19 mouse cellular contexts compared by ENCODE assay signal in the genomic region with DNA sequence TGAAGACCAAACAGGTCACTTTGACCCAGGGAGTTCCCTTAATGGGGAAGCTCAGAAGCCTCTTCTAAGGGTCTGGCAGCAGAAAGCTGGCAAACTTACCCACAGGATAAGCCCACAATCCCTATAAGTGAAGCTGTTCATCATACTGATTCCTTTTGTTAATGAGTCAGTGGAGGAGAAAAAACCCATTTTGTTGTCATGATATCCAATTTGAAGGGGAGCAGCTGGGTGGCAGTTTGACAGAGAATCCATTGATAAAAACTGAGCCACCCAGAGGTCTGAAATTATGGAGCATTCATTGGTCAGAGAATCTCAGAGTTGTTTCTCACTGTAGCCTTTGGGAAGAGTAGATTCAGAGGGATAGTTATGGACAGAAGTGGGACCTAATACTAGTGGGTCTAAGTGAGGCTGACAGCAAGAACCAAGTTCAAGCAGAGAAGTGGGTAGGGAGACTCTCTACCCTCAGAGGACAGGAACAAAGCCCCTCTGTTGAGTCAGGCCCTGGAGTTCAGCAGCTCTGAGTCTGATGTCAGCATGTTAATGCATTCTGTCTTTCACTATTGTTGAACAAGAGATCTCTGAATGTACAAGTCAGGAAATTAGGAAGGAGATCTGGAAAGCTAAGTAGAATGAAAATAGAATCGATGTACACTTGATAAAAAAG. TPM values are rescaled to one million over a fixed set of nuclear protein-coding genes. Genes with fewer than 3 reads are reported as not detected.
A peak's percentile ranks its signal among the peaks of the same experiment; 100 is the strongest.
DNase-seq lines count a peak whose midpoint lies in the region; ATAC-seq and TF ChIP-seq lines count a peak whose summit lies in the region.
"Had no signal": no experiment of that assay in that cellular context is flagged by ENCODE, and none has a peak within 500 bp of the region (broad histone marks: within the 10 kb centered on the region; RNA-seq: fewer than 3 reads in every experiment).

No protein-coding gene starts in this region.

- no peaks in the 10 kb centered on the region for H3K4me1 ChIP-seq in embryonic facial prominence, embryonic 12.5 days
- H3K4me1 ChIP-seq in embryonic facial prominence, embryonic 10.5 days: no peaks in the 10 kb centered on the region
- no peaks in the 10 kb centered on the region for H3K4me1 ChIP-seq in olfactory bulb, adult 2 months (ENCODE audit: control insufficient read depth, insufficient read depth, low read length)
- H3K4me1 ChIP-seq: heart, embryonic 13.5 days; limb, embryonic 12.5 days had no signal

- WGBS in embryonic facial prominence, embryonic 12.5 days: 75% methylated on average over 1 of the region's 1 CpGs
- WGBS in embryonic facial prominence, embryonic 10.5 days: 70% methylated on average over 1 of the region's 1 CpGs
- 12% methylated on average over 1 of the region's 1 CpGs for WGBS in olfactory bulb, adult 2 months

- no peaks in the 10 kb centered on the region for H3K9me3 ChIP-seq in embryonic facial prominence, embryonic 12.5 days
- H3K9me3 ChIP-seq in embryonic facial prominence, embryonic 10.5 days: no peaks in the 10 kb centered on the region
- H3K9me3 ChIP-seq: heart, embryonic 13.5 days; limb, embryonic 12.5 days had no signal

- no peak for TF ChIP-seq POLR2A in brain, embryonic 14.5 days (IDR thresholded peaks at IDR 0.05; ENCODE audit: borderline replicate concordance, extremely low read depth, insufficient read depth, insufficient read length, poor library complexity, severe bottlenecking)
- no peak for TF ChIP-seq POLR2A in olfactory bulb, adult 2 months (IDR thresholded peaks at IDR 0.05; ENCODE audit: insufficient read depth, low read depth, low read length)

- ATAC-seq in embryonic facial prominence, embryonic 12.5 days (ENCODE audit: insufficient number of reproducible peaks, insufficient read depth, low FRiP score, low TSS enrichment): peak; percentile 41; the same call in 1 of the 2 replicates
- ATAC-seq: lung, postnatal 0 days had no signal

- H3K27me3 ChIP-seq in embryonic facial prominence, embryonic 12.5 days: no peaks in the 10 kb centered on the region
- H3K27me3 ChIP-seq in embryonic facial prominence, embryonic 10.5 days (replicated peaks; ENCODE audit: low read depth, poor library complexity, severe bottlenecking): no peaks in the 10 kb centered on the region
- H3K27me3 ChIP-seq: heart, embryonic 13.5 days; limb, embryonic 12.5 days had no signal

- H3K27ac ChIP-seq in embryonic facial prominence, embryonic 12.5 days: no peak overlapping the region
- H3K27ac ChIP-seq in embryonic facial prominence, embryonic 10.5 days (replicated peaks): no peak overlapping the region
- peak overlapping the region; percentile 24; the same call in 1 of the 2 replicates for H3K27ac ChIP-seq in olfactory bulb, adult 2 months (ENCODE audit: insufficient read depth, low read depth, low read length)
- H3K27ac ChIP-seq: heart, embryonic 13.5 days; limb, embryonic 12.5 days; liver, embryonic 14.5 days had no signal

- H3K36me3 ChIP-seq in embryonic facial prominence, embryonic 12.5 days: no peaks in the 10 kb centered on the region
- H3K36me3 ChIP-seq in embryonic facial prominence, embryonic 10.5 days (replicated peaks): no peaks in the 10 kb centered on the region
- H3K36me3 ChIP-seq: heart, embryonic 13.5 days; limb, embryonic 12.5 days had no signal

- no peak overlapping the region for H3K4me2 ChIP-seq in embryonic facial prominence, embryonic 12.5 days (replicated peaks)
- H3K4me2 ChIP-seq: heart, embryonic 13.5 days; limb, embryonic 12.5 days had no signal

- H3K9ac ChIP-seq in embryonic facial prominence, embryonic 12.5 days: no peak overlapping the region
- H3K9ac ChIP-seq: heart, embryonic 13.5 days; limb, embryonic 12.5 days; liver, embryonic 14.5 days had no signal

- DNase-seq in embryonic facial prominence, embryonic 10.5 days (ENCODE audit: low spot score): no peak
- DNase-seq in layer of hippocampus, adult 11-12 months (ENCODE audit: low spot score): peak; percentile 25
- no peak for DNase-seq in layer of hippocampus, postnatal 10 days (ENCODE audit: low spot score in 2 of 2)
- DNase-seq in brain, embryonic 14.5 days (ENCODE audit: low read depth): peak; percentile 42
- DNase-seq in left cerebral cortex, adult 11 months (ENCODE audit: low spot score): no peak
- DNase-seq: adrenal gland, adult 2 months; cerebellum, postnatal 10 days; heart, postnatal 4 days; kidney, adult 11 months; kidney, postnatal 36 days; right cerebral cortex, postnatal 25 days had no signal

- no peak overlapping the region for H3K4me3 ChIP-seq in embryonic facial prominence, embryonic 12.5 days
- H3K4me3 ChIP-seq in embryonic facial prominence, embryonic 10.5 days: no peak overlapping the region
- H3K4me3 ChIP-seq in olfactory bulb, adult 2 months (ENCODE audit: insufficient read depth, low read depth, low read length): no peak overlapping the region
- H3K4me3 ChIP-seq: heart, embryonic 13.5 days; limb, embryonic 12.5 days; myocyte had no signal

- TF ChIP-seq CTCF in brain, embryonic 14.5 days (IDR thresholded peaks at IDR 0.05; ENCODE audit: borderline replicate concordance, extremely low read depth, insufficient read depth, insufficient read length): no peak
- no peak for TF ChIP-seq CTCF in olfactory bulb, adult 2 months (IDR thresholded peaks at IDR 0.05; ENCODE audit: insufficient read depth, low read depth, low read length)

RNA-seq across cellular contexts. Expression of gene Cyp2j9, which starts 9.8 kb away (rescaled TPM):
- polyA plus RNA-seq in embryonic facial prominence, embryonic 12.5 days (2016; fragmentation: Nextera tagmentation; extraction: Ambion mirVana): 2.0 TPM in 2 replicates
- 0.72 and 1.0 TPM in 2 replicates for polyA plus RNA-seq in embryonic facial prominence, embryonic 10.5 days (2016; fragmentation: Nextera tagmentation; extraction: Ambion mirVana)
- 10 to 100 TPM; 10.5 to 11.4 TPM for total RNA-seq in layer of hippocampus, postnatal 10 days (2021)
- 2.0 and 3.0 TPM in 2 replicates for polyA plus RNA-seq in brain, embryonic 14.5 days (2012; rRNA removed)
- not detected in 2 replicates for polyA plus RNA-seq in olfactory bulb, adult 2 months (2012; ENCODE audit: insufficient read depth, insufficient read length, low replicate concordance, missing spikeins)
- polyA plus RNA-seq: C2C12 had no signal

RNA-seq across cellular contexts. Expression of gene Cyp2j6, which starts 28.1 kb away (rescaled TPM):
- polyA plus RNA-seq in embryonic facial prominence, embryonic 12.5 days (2016; fragmentation: Nextera tagmentation; extraction: Ambion mirVana): 9.1 and 10.7 TPM in 2 replicates
- polyA plus RNA-seq in embryonic facial prominence, embryonic 10.5 days (2016; fragmentation: Nextera tagmentation; extraction: Ambion mirVana): 4.4 and 5.2 TPM in 2 replicates
- 10 to 100 TPM; 11.8 to 13.0 TPM for total RNA-seq in layer of hippocampus, postnatal 10 days (2021)
- polyA plus RNA-seq in brain, embryonic 14.5 days (2012; rRNA removed): 2.7 and 3.9 TPM in 2 replicates
- not detected in 2 replicates for polyA plus RNA-seq in olfactory bulb, adult 2 months (2012; ENCODE audit: insufficient read depth, insufficient read length, low replicate concordance, missing spikeins)

Comparison
In these comparisons a context has a peak if more than half of its experiments do, and no peak if none do; other contexts are left out.
1. DNase-seq: peak in layer of hippocampus, adult 11-12 months (single experiment) and brain, embryonic 14.5 days (single experiment); none in embryonic facial prominence, embryonic 10.5 days (single experiment), layer of hippocampus, postnatal 10 days (0 of 2) and left cerebral cortex, adult 11 months (single experiment).